Mouse (Mus musculus): ENCODE data around the gene Aldh3a1.

DNA sequence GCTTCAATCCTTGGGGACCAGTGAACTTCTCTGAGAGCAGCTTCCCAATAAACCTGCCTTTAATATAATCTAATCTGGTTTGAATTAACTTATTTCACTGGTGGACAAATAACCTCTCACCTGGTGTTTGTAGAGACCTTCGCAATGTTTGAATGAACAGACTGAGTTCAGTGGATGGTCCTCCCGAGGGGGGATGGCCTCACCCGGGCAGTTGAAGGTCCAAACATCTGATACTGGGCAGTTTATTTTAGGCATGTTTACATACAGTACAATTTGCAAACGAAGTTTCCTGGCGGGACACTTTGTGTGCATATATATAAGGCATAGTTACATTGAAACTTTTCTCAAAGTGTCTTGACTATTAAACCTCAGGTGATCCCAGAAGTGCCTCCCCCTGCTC lies 26.8 kb downstream of the Aldh3a1 start:
- no peak for TF ChIP-seq GATA1 (IDR thresholded peaks at IDR 0.05; ENCODE audit: borderline replicate concordance, low read length)
- no peak for TF ChIP-seq FLI1 (IDR thresholded peaks at IDR 0.05; ENCODE audit: low read length)
